Mouse (Mus musculus) gastrocnemius, postnatal 14 days (tissue): ENCODE measurements around the gene Pcnx2. TPM values are rescaled to one million over a fixed set of nuclear protein-coding genes. Genes with fewer than 3 reads are reported as not detected.

Experiments used
- DNase-seq: peaks from one replicate; pipeline ENCODE4 v3.0.0; 2021; ENCODE audit warnings: mixed read lengths
- intact Hi-C: fragments of 180-260 bp; cut with DNase I; formaldehyde crosslinking; loops from one replicate; pipeline ENCODE4 v1.15.1; 2025; ENCODE audit warnings: low total_unique reads
- total RNA-seq, 2 experiments: library from RNA; stranded (reverse); gene quantifications; 2 replicates each; pipeline ENCODE4 v1.2.3; 2021

Gene Pcnx2
- total RNA-seq, 2 experiments from 2014 or later = 0.23 to 0.35 TPM

- DNase-seq = no peak
- intact Hi-C loops = no loop called here
Observed at GRCm38 (mm10) chr8:125845281-125845680, 52.8 kb downstream of the Pcnx2 start.

- intact Hi-C loops = no loop called here
- DNase-seq = no peak
Observed at GRCm38 (mm10) chr8:125843122-125843836, 54.8 kb downstream of the Pcnx2 start.

GRCm38 (mm10) chr8:125842158-125842557 is 56.0 kb downstream of the Pcnx2 start:
- no peak for DNase-seq
- intact Hi-C loops = no loop called here

- intact Hi-C loops = no loop called here
- no peak for DNase-seq
Observed at GRCm38 (mm10) chr8:125824688-125825087, 73.4 kb downstream of the Pcnx2 start.

- intact Hi-C loops = no loop called here
- no peak for DNase-seq
Observed at GRCm38 (mm10) chr8:125823719-125824118, 74.4 kb downstream of the Pcnx2 start.

- DNase-seq = no peak
- intact Hi-C loops = no loop called here
Observed at GRCm38 (mm10) chr8:125822065-125822464, 76.1 kb downstream of the Pcnx2 start.

GRCm38 (mm10) chr8:125819797-125820196 is 78.3 kb downstream of the Pcnx2 start:
- DNase-seq = no peak
- intact Hi-C loops = no loop called here

GRCm38 (mm10) chr8:125818796-125819195 is 79.3 kb downstream of the Pcnx2 start:
- intact Hi-C loops = no loop called here
- no peak for DNase-seq

- no peak for DNase-seq
- intact Hi-C loops = no loop called here
Observed at GRCm38 (mm10) chr8:125816742-125817141, 81.4 kb downstream of the Pcnx2 start.

- no peak for DNase-seq
- intact Hi-C loops = no loop called here
Observed at GRCm38 (mm10) chr8:125808826-125809225, 89.3 kb downstream of the Pcnx2 start.

GRCm38 (mm10) chr8:125807905-125808310 is 90.2 kb downstream of the Pcnx2 start:
- intact Hi-C loops = no loop called here
- no peak for DNase-seq

- intact Hi-C loops = no loop called here
- DNase-seq = no peak
Observed at GRCm38 (mm10) chr8:125806459-125806858, 91.7 kb downstream of the Pcnx2 start.

- DNase-seq = no peak
- intact Hi-C loops = no loop called here
Observed at GRCm38 (mm10) chr8:125796970-125797369, 101.1 kb downstream of the Pcnx2 start.

GRCm38 (mm10) chr8:125795341-125795740 is 102.8 kb downstream of the Pcnx2 start:
- DNase-seq = no peak

GRCm38 (mm10) chr8:125792816-125793455 is 105.2 kb downstream of the Pcnx2 start:
- no peak for DNase-seq
- intact Hi-C loops = no loop called here

More at GRCm38 (mm10) chr8:125795341-125795740, 102.8 kb downstream of the Pcnx2 start:
- intact Hi-C loops = no loop called here

- intact Hi-C loops = no loop called here
Observed at GRCm38 (mm10) chr8:125786886-125787285, 111.2 kb downstream of the Pcnx2 start.

GRCm38 (mm10) chr8:125782161-125782560 is 116.0 kb downstream of the Pcnx2 start:
- no peak for DNase-seq
- intact Hi-C loops = no loop called here

More at GRCm38 (mm10) chr8:125786886-125787285, 111.2 kb downstream of the Pcnx2 start:
- DNase-seq = no peak

- intact Hi-C loops = no loop called here
Observed at GRCm38 (mm10) chr8:125779656-125780055, 118.5 kb downstream of the Pcnx2 start.

GRCm38 (mm10) chr8:125778919-125779318 is 119.2 kb downstream of the Pcnx2 start:
- DNase-seq = no peak
- intact Hi-C loops = no loop called here

More at GRCm38 (mm10) chr8:125779656-125780055, 118.5 kb downstream of the Pcnx2 start:
- DNase-seq = no peak

GRCm38 (mm10) chr8:125777478-125778164 is 120.5 kb downstream of the Pcnx2 start:
- intact Hi-C loops = no loop called here
- no peak for DNase-seq
